Mouse (Mus musculus) forebrain, embryonic 15.5 days (tissue): ENCODE measurements at regions not wholly inside any gene's neighbourhood (a gene's known extent, or its start where the extent isn't known, plus 50 kb on each side); places are given as distances from the start of the nearest gene placed in this dataset.

Experiments used
- ATAC-seq: fragments of 200-750 bp; cut with Nextera tagmentation; replicated peaks from 2 replicates; pipeline ENCODE4 v1.8.0; 2017; ENCODE audit warnings: mild to moderate bottlenecking, moderate TSS enrichment, moderate library complexity
- H3K27ac ChIP-seq: fragments of 300-500 bp; sonication (generic); replicated peaks from 2 replicates; pipeline ENCODE4 v1.5.1; 2015; ENCODE audit warnings: mild to moderate bottlenecking, inconsistent platforms
- H3K27me3 ChIP-seq: fragments of 300-500 bp; sonication (generic); 2 replicates; pipeline ENCODE4 v1.6.1; 2015; ENCODE audit warnings: inconsistent platforms
- H3K36me3 ChIP-seq: fragments of 300-500 bp; sonication (generic); 2 replicates; pipeline ENCODE4 v1.6.1; 2015; ENCODE audit warnings: mild to moderate bottlenecking, inconsistent platforms
- H3K4me1 ChIP-seq: fragments of 300-500 bp; sonication (generic); 2 replicates; pipeline ENCODE4 v1.6.1; 2015; ENCODE audit warnings: inconsistent platforms
- H3K4me2 ChIP-seq: fragments of 300-500 bp; sonication (generic); replicated peaks from 2 replicates; pipeline ENCODE4 v1.6.1; 2015; ENCODE audit warnings: mild to moderate bottlenecking, inconsistent platforms
- H3K4me3 ChIP-seq: fragments of 300-500 bp; sonication (generic); 2 replicates; pipeline ENCODE4 v1.5.1; 2015; ENCODE audit warnings: mild to moderate bottlenecking, inconsistent platforms
- H3K9ac ChIP-seq: fragments of 300-500 bp; sonication (generic); replicated peaks from 2 replicates; pipeline ENCODE4 v1.6.1; 2015; ENCODE audit warnings: mild to moderate bottlenecking, inconsistent platforms
- H3K9me3 ChIP-seq: fragments of 300-500 bp; sonication (generic); 2 replicates; pipeline ENCODE4 v1.6.1; 2016; ENCODE audit warnings: inconsistent platforms
- WGBS: fragments of 180-500 bp; shearing (Covaris S2); methylation state at CpG from one replicate; pipeline ENCODE4 v1.1.7; 2015; ENCODE audit warnings: mixed read lengths; 5-methylcytosine and 5-hydroxymethylcytosine counted together

DNA sequence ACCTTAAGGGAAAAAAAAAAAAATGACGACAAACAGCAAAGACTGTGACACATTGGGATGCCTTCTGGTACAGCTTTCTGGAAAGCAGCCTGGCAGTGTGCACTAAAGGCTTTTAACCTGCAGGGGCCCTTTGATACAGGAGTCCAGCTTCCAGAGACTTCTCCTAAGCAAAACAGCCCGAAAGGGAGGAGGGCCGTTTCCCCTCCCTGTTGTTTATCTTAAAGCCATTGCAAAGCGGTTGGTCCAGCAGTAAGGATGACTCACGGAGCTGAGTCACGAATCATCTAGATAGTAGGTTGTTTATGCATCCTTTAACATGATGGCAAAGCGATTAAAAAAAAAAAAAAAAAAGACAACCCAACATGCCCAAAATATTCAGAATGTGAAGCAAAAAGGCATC lies 70.4 kb upstream of the Rap1b start:
- no peaks in the 10 kb centered on the region for H3K4me1 ChIP-seq
- H3K27me3 ChIP-seq: no peaks in the 10 kb centered on the region
- no peak for ATAC-seq
- H3K9ac ChIP-seq: no peak overlapping the region
- H3K36me3 ChIP-seq: no peaks in the 10 kb centered on the region
- WGBS: 67% methylated on average over 7 of the region's 7 CpGs
- H3K4me2 ChIP-seq: no peak overlapping the region
- no peak overlapping the region for H3K4me3 ChIP-seq
- no peaks in the 10 kb centered on the region for H3K9me3 ChIP-seq
- H3K27ac ChIP-seq: no peak overlapping the region

DNA sequence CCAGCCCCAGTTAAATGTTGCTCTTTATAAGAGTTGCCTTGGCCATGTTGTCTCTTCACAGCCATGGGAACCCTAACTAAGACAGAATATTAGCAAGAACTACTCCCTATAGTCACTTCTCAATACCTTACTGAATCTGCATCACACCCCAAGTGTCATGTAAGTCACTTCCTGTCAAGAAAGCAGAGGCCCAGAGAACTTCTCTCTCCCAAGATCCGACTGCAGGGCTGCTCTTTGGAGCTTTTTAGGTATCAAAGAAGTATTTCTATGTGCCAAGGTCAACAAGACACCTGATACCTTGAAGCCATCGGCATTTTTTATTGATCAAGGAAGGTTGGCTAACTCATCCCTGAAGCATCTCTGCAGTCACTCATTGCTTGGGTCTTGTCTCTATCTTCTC lies 72.0 kb upstream of the Rap1b start:
- 83% methylated on average over 2 of the region's 2 CpGs for WGBS
- Histone ChIP-seq H3K4me2 (no peak overlapping the region), H3K4me3 (no peak overlapping the region), H3K27me3 (no peaks in the 10 kb centered on the region), H3K36me3 (no peaks in the 10 kb centered on the region), H3K27ac (no peak overlapping the region), H3K4me1 (no peaks in the 10 kb centered on the region), H3K9ac (no peak overlapping the region), H3K9me3 (no peaks in the 10 kb centered on the region)
- ATAC-seq: no peak

DNA sequence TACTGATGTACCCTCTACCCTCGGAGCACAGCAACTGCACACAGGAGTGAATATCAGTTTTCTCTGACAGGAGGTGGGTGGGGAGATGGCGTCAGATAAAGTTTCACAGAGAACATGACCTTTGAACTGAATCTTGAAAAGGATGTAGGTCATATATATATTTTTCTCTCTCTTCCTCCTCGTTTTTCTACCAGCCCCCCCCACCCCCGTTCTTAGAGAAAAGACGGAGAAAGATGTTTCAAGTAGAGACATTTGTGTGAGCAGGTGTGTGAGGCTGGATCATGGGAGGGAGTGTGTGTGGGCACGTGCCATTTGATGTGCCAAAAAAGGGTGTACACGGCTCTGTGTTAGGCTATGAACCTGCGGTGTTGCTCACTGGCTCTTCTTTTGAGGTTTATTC lies 72.8 kb upstream of the Rap1b start:
- Histone ChIP-seq H3K4me1 (no peaks in the 10 kb centered on the region), H3K36me3 (no peaks in the 10 kb centered on the region), H3K4me2 (no peak overlapping the region), H3K9ac (no peak overlapping the region), H3K27ac (no peak overlapping the region), H3K9me3 (no peaks in the 10 kb centered on the region), H3K27me3 (no peaks in the 10 kb centered on the region), H3K4me3 (no peak overlapping the region)
- no peak for ATAC-seq
- 86% methylated on average over 8 of the region's 8 CpGs for WGBS

DNA sequence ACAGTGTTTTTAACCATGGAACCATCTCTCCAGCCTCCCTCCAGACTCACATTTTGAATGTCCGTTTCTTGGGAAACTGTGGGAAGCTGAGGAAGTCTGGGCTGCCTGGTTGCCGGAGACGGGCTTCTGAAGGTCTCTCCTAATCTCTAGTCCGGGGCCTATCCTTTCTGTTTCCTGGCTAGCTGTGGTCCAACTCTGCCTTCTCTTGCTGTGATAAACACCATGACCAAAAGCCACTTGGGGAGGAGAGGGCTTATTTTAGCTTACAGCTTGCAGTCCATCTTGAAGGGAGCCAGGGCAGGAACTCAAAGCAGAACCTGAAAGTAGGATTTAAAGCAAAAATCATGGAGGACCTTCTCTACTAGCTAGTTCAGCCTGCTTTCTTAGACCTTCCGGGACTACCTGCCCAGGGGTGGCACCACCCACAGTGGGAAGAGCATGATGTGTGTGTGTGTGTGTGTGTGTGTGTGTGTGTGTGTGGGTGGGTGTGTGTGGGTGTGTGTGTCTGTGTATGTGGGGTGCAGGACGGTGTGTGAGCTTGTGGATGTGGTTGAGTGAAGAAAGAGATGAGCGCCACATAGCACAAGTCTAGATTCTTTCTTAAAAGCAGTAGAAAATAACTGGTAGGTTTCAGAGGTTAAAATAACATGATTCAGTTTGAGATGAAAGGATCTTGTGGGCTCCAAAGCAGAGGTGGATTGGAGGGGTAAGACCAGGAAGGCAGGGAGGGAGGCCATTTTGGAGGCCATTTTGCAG lies 73.5 kb upstream of the Rap1b start:
- no peaks in the 10 kb centered on the region for H3K36me3 ChIP-seq
- H3K27ac ChIP-seq: no peak overlapping the region

DNA sequence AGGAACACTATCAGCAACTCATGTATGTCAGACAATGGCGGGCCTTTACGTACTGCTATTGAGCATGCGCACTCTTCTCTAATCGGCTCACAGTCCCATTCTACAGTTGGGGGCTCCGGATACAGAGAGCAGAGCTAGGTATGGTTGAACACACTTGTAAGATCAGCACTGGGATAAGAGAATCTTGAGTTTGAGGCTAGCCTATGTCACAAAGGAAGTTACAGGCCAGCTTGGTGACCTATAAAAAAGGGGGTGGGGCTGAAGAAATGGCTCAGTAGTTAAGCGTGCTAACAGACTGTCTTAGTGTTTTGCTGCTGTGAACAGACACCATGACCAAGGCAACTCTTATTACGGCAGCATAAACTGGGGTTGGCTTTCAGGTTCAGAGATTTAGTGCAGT lies 79.4 kb upstream of the Rap1b start:
- Histone ChIP-seq H3K9ac (no peak overlapping the region), H3K9me3 (no peaks in the 10 kb centered on the region), H3K4me1 (no peaks in the 10 kb centered on the region), H3K36me3 (no peaks in the 10 kb centered on the region), H3K27me3 (no peaks in the 10 kb centered on the region), H3K4me2 (no peak overlapping the region), H3K27ac (no peak overlapping the region), H3K4me3 (no peak overlapping the region)
- no peak for ATAC-seq
- WGBS: 92% methylated on average over 7 of the region's 7 CpGs

More for the DNA sequence above, 73.5 kb upstream of the Rap1b start:
- Histone ChIP-seq H3K4me2 (no peak overlapping the region), H3K9ac (no peak overlapping the region), H3K9me3 (no peaks in the 10 kb centered on the region), H3K27me3 (no peaks in the 10 kb centered on the region), H3K4me3 (no peak overlapping the region), H3K4me1 (no peaks in the 10 kb centered on the region)
- 90% methylated on average over 7 of the region's 7 CpGs for WGBS
- ATAC-seq: no peak

DNA sequence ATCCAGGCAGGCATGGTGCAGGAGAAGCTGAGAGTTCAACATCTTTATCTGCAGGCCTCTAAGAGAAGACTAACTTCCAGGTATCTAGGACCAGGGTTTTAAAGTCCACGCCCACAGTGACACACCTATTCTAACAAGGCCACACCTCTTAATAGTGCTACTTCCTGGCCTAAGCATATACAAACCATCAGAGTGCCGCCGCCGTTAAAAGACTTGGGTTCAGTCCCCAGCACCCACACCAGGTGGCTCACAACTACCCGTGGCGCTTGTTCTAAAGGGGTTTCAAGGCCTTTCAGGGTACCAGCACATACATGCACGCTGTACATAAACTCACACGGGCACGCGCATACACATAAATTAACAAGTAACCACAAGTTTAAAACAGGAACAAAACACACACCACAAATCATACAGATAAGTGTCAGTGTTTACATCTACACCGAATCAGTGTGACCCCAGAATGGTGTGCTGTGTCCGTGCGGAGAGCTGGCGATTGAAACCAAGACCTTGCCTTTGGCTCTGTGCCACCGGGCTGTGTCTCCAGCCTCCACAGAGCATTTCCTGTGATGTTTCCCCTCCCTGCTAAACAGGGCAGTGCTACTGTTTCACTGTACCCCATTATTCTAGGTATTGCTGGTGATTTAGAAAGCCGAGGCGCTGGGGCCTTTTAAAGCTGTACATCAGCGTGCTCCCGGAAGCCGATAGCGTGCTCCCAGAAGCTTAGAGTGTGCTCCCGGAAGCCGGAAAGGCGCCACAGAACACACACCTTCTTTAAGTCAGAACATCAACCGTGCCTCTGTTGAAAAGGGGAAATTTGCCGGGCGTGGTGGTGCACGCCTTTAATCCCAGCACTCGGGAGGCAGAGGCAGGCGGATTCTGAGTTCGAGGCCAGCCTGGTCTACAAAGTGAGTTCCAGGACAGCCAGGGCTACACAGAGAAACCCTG lies 80.0 kb upstream of the Rap1b start:
- H3K27me3 ChIP-seq: no peaks in the 10 kb centered on the region
- no peaks in the 10 kb centered on the region for H3K36me3 ChIP-seq
- no peak overlapping the region for H3K27ac ChIP-seq
- H3K4me2 ChIP-seq: no peak overlapping the region
- no peak overlapping the region for H3K4me3 ChIP-seq
- H3K9me3 ChIP-seq: no peaks in the 10 kb centered on the region
- no peaks in the 10 kb centered on the region for H3K4me1 ChIP-seq
- no peak for ATAC-seq
- 93% methylated on average over 31 of the region's 31 CpGs for WGBS
- H3K9ac ChIP-seq: no peak overlapping the region

DNA sequence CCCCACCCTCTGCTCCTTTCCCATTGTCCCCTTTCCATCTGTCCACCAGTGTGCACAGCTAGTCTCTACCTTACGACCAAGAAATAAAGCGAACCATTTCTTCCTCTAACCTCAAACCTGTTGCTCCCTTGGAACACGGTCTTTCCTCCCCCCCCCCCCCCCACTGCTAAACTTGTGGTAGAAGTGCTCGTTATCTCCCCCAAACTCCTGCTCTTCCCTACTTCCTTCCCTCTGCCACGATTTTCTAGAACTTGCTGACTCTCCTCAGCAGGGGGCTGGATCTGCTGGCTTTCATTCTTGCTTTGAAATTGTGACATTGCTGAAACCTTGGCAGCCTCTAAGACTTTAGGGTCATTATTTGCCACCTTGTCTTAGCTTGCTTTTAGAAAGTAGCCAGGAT lies 83.2 kb upstream of the Rap1b start:
- ATAC-seq: no peak
- no peak overlapping the region for H3K27ac ChIP-seq
- 35% methylated on average over 5 of the region's 5 CpGs for WGBS
- no peak overlapping the region for H3K9ac ChIP-seq
- no peaks in the 10 kb centered on the region for H3K27me3 ChIP-seq
- no peak overlapping the region for H3K4me3 ChIP-seq
- no peaks in the 10 kb centered on the region for H3K4me1 ChIP-seq
- H3K9me3 ChIP-seq: no peaks in the 10 kb centered on the region
- no peaks in the 10 kb centered on the region for H3K36me3 ChIP-seq
- no peak overlapping the region for H3K4me2 ChIP-seq

DNA sequence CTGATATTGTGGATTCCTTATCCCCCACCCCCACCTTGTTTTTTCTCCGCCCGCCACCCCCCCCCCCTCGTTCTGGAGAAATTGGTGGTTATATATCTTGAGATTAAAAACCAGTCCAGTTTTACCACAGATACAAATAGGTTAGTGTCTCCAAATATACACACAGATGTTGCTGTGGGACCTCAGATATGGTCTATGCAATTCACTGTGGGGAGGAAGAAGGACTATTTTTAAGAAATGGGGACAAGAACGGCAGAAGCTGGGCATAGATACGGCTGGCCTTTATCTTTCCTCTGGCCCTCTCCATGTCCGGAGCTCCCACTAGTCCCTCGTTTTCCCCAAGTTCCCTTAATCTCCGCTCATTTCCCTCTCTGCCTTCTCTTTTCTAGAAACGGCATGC lies 89.0 kb upstream of the Rap1b start:
- no peaks in the 10 kb centered on the region for H3K4me1 ChIP-seq
- H3K27me3 ChIP-seq: no peaks in the 10 kb centered on the region
- no peak overlapping the region for H3K4me2 ChIP-seq
- no peak overlapping the region for H3K27ac ChIP-seq
- H3K9ac ChIP-seq: no peak overlapping the region
- H3K36me3 ChIP-seq: no peaks in the 10 kb centered on the region
- H3K9me3 ChIP-seq: no peaks in the 10 kb centered on the region
- no peak overlapping the region for H3K4me3 ChIP-seq
- ATAC-seq: no peak
- 75% methylated on average over 9 of the region's 9 CpGs for WGBS

DNA sequence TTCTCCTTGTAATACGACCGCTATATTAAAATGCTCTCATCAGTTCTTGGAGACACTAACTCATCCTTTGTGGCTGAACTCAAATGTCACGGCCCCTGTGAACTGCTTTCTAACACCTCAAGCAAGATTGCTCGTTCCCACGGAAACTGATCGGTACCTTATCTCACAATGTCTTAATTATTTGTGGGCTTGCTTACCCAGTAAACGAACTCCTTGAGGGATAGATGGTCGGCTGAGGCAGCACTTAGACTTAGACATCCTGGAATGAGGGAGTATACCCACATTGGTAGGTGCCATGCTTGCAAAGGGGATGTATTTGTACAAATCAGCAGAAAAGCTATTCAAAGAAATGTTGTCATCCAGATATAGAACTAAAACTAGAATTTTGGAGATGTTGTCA lies 92.9 kb upstream of the Rap1b start:
- no peak overlapping the region for H3K4me3 ChIP-seq
- no peaks in the 10 kb centered on the region for H3K27me3 ChIP-seq
- no peaks in the 10 kb centered on the region for H3K36me3 ChIP-seq
- no peak overlapping the region for H3K4me2 ChIP-seq
- no peak overlapping the region for H3K27ac ChIP-seq
- WGBS: 70% methylated on average over 8 of the region's 8 CpGs
- no peak for ATAC-seq
- H3K9me3 ChIP-seq: no peaks in the 10 kb centered on the region
- H3K9ac ChIP-seq: no peak overlapping the region
- H3K4me1 ChIP-seq: no peaks in the 10 kb centered on the region

DNA sequence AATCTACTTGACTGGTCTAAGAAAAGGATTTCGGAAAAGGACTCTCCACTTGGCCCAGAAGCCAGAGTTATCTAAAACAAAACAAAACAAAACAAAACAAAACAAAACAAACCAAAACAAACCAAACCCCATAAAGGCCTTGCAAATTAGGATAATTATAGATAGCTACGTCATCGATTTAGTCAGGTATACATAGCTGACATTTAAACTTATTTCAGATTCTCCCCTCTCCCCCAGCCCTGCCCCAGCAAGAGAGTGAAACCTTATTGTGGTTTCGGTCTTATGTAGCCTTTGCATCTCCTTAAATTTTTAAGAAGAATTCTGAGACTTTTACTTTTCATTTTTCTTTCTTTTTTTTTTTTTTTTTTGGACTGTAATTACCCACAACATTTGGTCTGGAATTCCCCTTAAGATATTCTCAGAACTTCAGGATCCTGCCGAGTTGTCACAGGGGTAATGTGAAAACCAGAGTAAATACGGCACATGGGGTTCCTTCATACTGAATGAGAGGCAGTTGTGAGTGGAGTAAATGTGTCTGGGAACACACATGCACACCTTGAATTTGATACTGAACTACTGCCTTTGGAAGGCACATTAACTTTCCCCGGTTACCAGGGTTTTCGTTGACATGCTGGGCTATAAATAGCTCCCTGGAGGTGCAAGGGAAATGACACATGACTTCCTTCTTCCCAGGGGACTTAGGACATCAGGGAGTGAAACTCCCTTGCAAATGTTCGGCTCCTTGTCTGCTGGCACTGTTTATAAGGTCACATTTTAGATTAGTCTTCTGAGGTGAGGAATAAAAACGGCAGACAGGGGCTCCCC lies 94.8 kb upstream of the Rap1b start:
- 69% methylated on average over 10 of the region's 10 CpGs for WGBS
- no peaks in the 10 kb centered on the region for H3K36me3 ChIP-seq
- no peak for ATAC-seq
- no peak overlapping the region for H3K27ac ChIP-seq
- no peaks in the 10 kb centered on the region for H3K4me1 ChIP-seq
- H3K4me3 ChIP-seq: no peak overlapping the region
- no peaks in the 10 kb centered on the region for H3K27me3 ChIP-seq
- no peaks in the 10 kb centered on the region for H3K9me3 ChIP-seq
- no peak overlapping the region for H3K4me2 ChIP-seq
- H3K9ac ChIP-seq: no peak overlapping the region

DNA sequence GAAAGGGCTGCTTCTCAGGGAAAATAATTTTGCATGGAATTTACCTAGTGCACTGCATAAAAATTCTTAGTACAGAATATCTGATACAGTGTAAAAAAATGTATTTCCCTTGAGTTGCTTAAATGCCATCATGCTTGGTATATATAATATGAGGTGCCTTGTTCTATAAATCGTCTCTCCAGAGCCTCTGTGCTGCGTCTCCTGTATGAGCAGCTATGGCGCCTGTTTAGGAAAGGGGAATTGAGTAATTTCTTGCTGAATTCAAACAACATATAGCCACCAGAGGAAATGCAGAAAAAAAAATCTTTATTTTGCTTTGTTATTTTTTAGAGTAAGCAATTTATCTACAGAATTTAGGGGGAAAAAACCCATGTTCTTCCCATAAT lies 95.4 kb upstream of the Rap1b start:
- Histone ChIP-seq H3K4me3 (no peak overlapping the region), H3K4me1 (no peaks in the 10 kb centered on the region), H3K27me3 (no peaks in the 10 kb centered on the region), H3K27ac (no peak overlapping the region), H3K36me3 (no peaks in the 10 kb centered on the region), H3K4me2 (no peak overlapping the region), H3K9ac (no peak overlapping the region), H3K9me3 (no peaks in the 10 kb centered on the region)
- WGBS: 85% methylated on average over 3 of the region's 3 CpGs
- no peak for ATAC-seq

DNA sequence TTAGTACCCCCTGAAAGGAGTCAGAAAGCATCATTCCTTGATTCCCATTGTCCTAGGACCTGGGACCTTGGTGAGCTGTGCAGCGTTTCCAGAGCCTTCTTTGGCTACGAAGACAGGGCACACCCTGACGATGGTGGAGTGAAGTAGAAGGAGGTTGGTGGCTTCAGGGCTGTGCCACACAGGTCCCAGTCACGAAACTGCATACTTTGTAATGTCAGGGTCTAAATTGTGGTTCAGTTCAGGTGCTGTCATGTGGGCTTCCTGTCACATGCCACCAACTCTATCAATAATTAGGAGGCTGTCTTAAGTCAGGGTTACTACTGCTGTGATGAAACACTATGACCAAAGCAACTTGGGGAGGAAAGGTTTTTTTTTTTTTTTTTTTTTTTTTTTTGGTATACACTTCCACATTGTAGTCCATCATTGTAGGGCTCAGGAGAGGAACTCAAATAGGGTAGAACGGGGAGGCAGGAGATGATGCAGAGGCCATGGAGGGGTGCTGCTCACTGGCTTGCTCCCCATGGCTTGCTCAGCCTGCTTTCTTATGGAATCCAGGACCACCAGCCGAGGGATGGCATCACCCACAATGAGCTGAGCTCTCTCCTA lies 98.0 kb upstream of the Rap1b start:
- Histone ChIP-seq H3K36me3 (no peaks in the 10 kb centered on the region), H3K27me3 (no peaks in the 10 kb centered on the region), H3K27ac (no peak overlapping the region), H3K4me3 (no peak overlapping the region), H3K4me2 (no peak overlapping the region), H3K9me3 (no peaks in the 10 kb centered on the region), H3K4me1 (no peaks in the 10 kb centered on the region), H3K9ac (no peak overlapping the region)
- WGBS: 86% methylated on average over 6 of the region's 6 CpGs
- ATAC-seq: no peak
